ENCODE assay signal across 16 mouse cellular contexts in the genomic region with DNA sequence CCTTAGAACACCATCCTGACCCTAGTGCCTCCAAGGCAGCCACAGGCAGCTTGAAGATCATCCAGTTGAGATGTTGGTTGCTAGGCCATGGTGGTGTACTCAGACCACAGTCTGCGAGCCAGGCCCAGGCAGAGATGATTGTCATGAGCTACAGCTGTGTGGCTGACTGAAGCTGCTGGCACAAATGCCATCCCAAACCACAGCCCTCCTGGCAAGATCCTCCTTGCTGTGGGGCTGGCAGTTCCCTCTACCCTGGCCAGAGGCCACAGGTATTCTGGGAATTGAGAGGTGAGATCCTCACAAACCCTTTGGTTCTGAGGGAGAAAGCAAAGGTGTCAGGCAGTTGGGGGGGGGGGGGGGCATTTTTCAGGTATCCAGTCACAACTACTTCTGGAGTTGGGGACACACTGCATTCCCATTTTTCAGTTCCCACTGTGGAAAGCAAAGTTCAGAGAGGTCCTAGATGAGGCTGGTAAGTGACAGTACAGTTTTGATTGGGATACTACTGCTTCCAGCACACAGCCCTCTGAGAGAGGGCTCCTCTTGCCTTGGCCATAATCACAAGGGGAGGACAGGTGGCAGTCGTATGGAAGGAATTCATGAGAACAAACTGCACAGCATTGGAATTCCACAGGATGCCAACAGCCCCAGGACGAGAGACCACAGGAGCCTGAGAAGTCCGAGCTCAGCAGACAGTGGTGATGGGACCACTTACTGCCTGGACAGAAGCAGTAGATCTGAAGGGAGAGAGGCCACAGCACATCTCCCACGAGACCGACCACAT.
"Had no signal": no experiment of that assay in that cellular context is flagged by ENCODE, and none has a peak within 500 bp of the region (broad histone marks: within the 10 kb centered on the region; RNA-seq: fewer than 3 reads in every experiment).

No protein-coding gene starts in this region.

- H3K4me3 ChIP-seq: limb, embryonic 12.5 days; liver, embryonic 13.5 days; lung, embryonic 15.5 days; megakaryocyte, embryonic 14.5 days; midbrain, embryonic 15.5 days; neural tube, embryonic 13.5 days; stomach, embryonic 15.5 days had no signal

- H3K27ac ChIP-seq: limb, embryonic 12.5 days; liver, embryonic 13.5 days; lung, embryonic 15.5 days; macrophage; midbrain, embryonic 15.5 days; neural tube, embryonic 13.5 days; stomach, embryonic 15.5 days had no signal

- DNase-seq: kidney, postnatal 25 days; layer of hippocampus, adult 9-11 months; layer of hippocampus, postnatal 36 days; liver; liver, embryonic 13.5 days; liver, postnatal 0 days; lung, postnatal 14 days; right cerebral cortex, postnatal 14 days; thymus, postnatal 36 days had no signal
